Mouse (Mus musculus) hindbrain, postnatal 0 days (tissue): ENCODE measurements around the gene Skap2. TPM values are rescaled to one million over a fixed set of nuclear protein-coding genes. Genes with fewer than 3 reads are reported as not detected.

Source experiments
- ATAC-seq: fragments of 200-750 bp; cut with Nextera tagmentation; 2 replicates; pipeline ENCODE4 v1.8.0; 2017; ENCODE audit warnings: mild to moderate bottlenecking, moderate TSS enrichment, moderate library complexity
- DNase-seq: peaks from one replicate; pipeline ENCODE4 v3.0.0-alpha.2; 2015; ENCODE audit warnings: low spot score
- H3K27ac ChIP-seq: fragments of 300-500 bp; sonication (generic); 2 replicates; pipeline ENCODE4 v1.5.1; 2014; ENCODE audit warnings: mild to moderate bottlenecking
- H3K27me3 ChIP-seq: fragments of 300-500 bp; sonication (generic); 2 replicates; pipeline ENCODE4 v1.6.1; 2014; ENCODE audit warnings: low read length, mixed read lengths; ENCODE audit not compliant: insufficient read depth
- H3K36me3 ChIP-seq: fragments of 300-500 bp; sonication (generic); 2 replicates; pipeline ENCODE4 v1.6.1; 2014; ENCODE audit warnings: low read length, mixed read lengths; ENCODE audit not compliant: insufficient read depth
- H3K4me1 ChIP-seq: fragments of 300-500 bp; sonication (generic); 2 replicates; pipeline ENCODE4 v1.6.1; 2014; ENCODE audit warnings: antibody characterized with exemption, low read length, mixed read lengths; ENCODE audit not compliant: insufficient read depth
- H3K4me2 ChIP-seq: fragments of 300-500 bp; sonication (generic); 2 replicates; pipeline ENCODE4 v1.6.1; 2014; ENCODE audit warnings: low read depth, mild to moderate bottlenecking, low read length, moderate library complexity, mixed read lengths
- H3K4me3 ChIP-seq: fragments of 300-500 bp; sonication (generic); 2 replicates; pipeline ENCODE4 v1.5.1; 2014; ENCODE audit warnings: low read length
- H3K9ac ChIP-seq: fragments of 300-500 bp; sonication (generic); replicated peaks from 2 replicates; pipeline ENCODE4 v1.6.1; 2014; ENCODE audit warnings: mild to moderate bottlenecking, low read length, moderate library complexity, mixed read lengths
- H3K9me3 ChIP-seq: fragments of 300-500 bp; sonication (generic); 2 replicates; pipeline ENCODE4 v1.6.1; 2016; ENCODE audit warnings: low read length, mixed read lengths
- CTCF ChIP-seq: IDR thresholded peaks from 2 replicates; pipeline ENCODE4 v1.5.1; 2016; ENCODE audit warnings: antibody characterized with exemption, control low read depth, low read depth
- WGBS: fragments of 180-500 bp; shearing (Covaris S2); extraction: QIAGEN DNeasy Blood & Tissue Kit; methylation state at CpG from one replicate; pipeline ENCODE4 v1.1.7; 2014; 5-methylcytosine and 5-hydroxymethylcytosine counted together
- polyA plus RNA-seq: library from polyadenylated mRNA; unstranded; fragments of >200 nt; fragmentation: Nextera tagmentation; extraction: Ambion mirVana; gene quantifications from 2 replicates; pipeline ENCODE4 v1.2.1, GENCODE M21; 2015
- total RNA-seq: library from RNA; depleted of rRNA; stranded (reverse); fragments of >200 nt; gene quantifications from 2 replicates; pipeline ENCODE4 v1.2.3, GENCODE M21; 2014

Gene Skap2
- total and polyA plus RNA-seq, 2 experiments from 2014 or later = 11.1 to 28.1 TPM

GRCm38 (mm10) chr6:51871135-51871534 is 141.2 kb downstream of the Skap2 start:
- ATAC-seq = no peak
- 9% methylated on average over 1 of the region's 1 CpGs for WGBS
- H3K4me1 ChIP-seq = no peaks in the 10 kb centered on the region
- H3K9ac ChIP-seq = no peak overlapping the region
- H3K9me3 ChIP-seq = no peaks in the 10 kb centered on the region
- H3K27ac ChIP-seq = no peak overlapping the region
- peak; percentile 72 for DNase-seq
- H3K4me2 ChIP-seq = no peak overlapping the region
- peak; percentile 74 for TF ChIP-seq CTCF
- H3K36me3 ChIP-seq = no peaks in the 10 kb centered on the region
- H3K4me3 ChIP-seq = no peak overlapping the region
- H3K27me3 ChIP-seq = no peaks in the 10 kb centered on the region

DNA sequence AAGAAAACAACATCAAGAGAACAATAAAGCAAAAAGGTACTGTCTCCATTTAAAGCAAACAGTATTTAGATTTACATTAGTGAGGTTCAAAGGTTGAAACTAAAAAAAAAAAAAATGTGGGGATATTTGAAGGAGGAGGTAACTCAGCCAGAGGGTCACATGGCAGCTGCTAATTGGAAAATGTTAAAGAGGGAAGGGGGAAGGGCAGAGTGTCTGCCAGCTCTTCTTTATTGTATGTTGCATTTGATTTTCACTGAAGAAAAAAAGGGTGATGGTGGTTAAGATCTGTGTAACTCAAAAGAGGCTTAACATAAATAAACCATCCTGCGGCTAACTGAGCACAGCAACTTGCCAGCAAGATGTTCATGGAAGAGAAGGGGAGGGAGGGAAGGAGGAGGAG is 142.1 kb downstream of the Skap2 start:
- no peak for ATAC-seq
- no peaks in the 10 kb centered on the region for H3K27me3 ChIP-seq
- no peak for TF ChIP-seq CTCF
- H3K9ac ChIP-seq = no peak overlapping the region
- H3K4me1 ChIP-seq = no peaks in the 10 kb centered on the region
- H3K4me2 ChIP-seq = no peak overlapping the region
- no peak overlapping the region for H3K27ac ChIP-seq
- 70% methylated on average over 1 of the region's 1 CpGs for WGBS
- H3K36me3 ChIP-seq = no peaks in the 10 kb centered on the region
- no peaks in the 10 kb centered on the region for H3K9me3 ChIP-seq
- no peak for DNase-seq
- no peak overlapping the region for H3K4me3 ChIP-seq

DNA sequence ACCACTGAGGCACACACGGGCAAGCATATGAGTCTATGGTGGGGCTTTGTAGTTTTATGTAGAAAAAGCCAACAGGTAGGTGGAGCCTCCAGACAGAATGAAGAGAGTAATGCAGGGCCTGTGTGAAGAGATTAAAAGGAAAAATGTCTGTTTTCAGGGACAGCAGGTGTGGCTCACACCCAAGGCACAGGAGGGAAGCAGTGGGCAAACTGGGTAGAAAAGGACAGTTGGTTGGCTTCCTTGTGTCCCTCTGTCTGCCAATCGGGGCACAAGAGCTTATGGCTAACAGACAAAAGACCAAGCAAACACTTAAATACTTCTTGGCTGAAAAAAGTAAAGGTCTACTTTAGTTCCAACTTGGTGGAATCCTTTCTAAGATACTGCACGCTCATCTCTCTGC is 145.8 kb downstream of the Skap2 start:
- no peak overlapping the region for H3K27ac ChIP-seq
- TF ChIP-seq CTCF = no peak
- 69% methylated on average over 3 of the region's 3 CpGs for WGBS
- H3K9me3 ChIP-seq = no peaks in the 10 kb centered on the region
- H3K4me3 ChIP-seq = no peak overlapping the region
- H3K36me3 ChIP-seq = no peaks in the 10 kb centered on the region
- H3K27me3 ChIP-seq = no peaks in the 10 kb centered on the region
- ATAC-seq = no peak
- H3K4me1 ChIP-seq = no peaks in the 10 kb centered on the region
- H3K4me2 ChIP-seq = no peak overlapping the region
- no peak for DNase-seq
- no peak overlapping the region for H3K9ac ChIP-seq

- no peak for ATAC-seq
- Histone ChIP-seq H3K27me3 (no peaks in the 10 kb centered on the region), H3K36me3 (no peaks in the 10 kb centered on the region), H3K9me3 (no peaks in the 10 kb centered on the region), H3K4me2 (no peak overlapping the region), H3K4me1 (no peaks in the 10 kb centered on the region), H3K4me3 (no peak overlapping the region), H3K9ac (no peak overlapping the region), H3K27ac (no peak overlapping the region)
- no peak for DNase-seq
- WGBS = 69% methylated on average over 4 of the region's 4 CpGs
- no peak for TF ChIP-seq CTCF
Observed at GRCm38 (mm10) chr6:51863508-51863907, 148.8 kb downstream of the Skap2 start.

- Histone ChIP-seq H3K9me3 (no peaks in the 10 kb centered on the region), H3K4me1 (no peaks in the 10 kb centered on the region; the same call in 1 of the 2 replicates), H3K27ac (no peak overlapping the region), H3K9ac (no peak overlapping the region), H3K4me3 (no peak overlapping the region), H3K27me3 (no peaks in the 10 kb centered on the region), H3K36me3 (no peaks in the 10 kb centered on the region), H3K4me2 (no peak overlapping the region)
- no peak for DNase-seq
- WGBS = 25% methylated on average over 8 of the region's 8 CpGs
- no peak for TF ChIP-seq CTCF
- no peak for ATAC-seq
Observed at GRCm38 (mm10) chr6:51860300-51860699, 152.0 kb downstream of the Skap2 start.

DNA sequence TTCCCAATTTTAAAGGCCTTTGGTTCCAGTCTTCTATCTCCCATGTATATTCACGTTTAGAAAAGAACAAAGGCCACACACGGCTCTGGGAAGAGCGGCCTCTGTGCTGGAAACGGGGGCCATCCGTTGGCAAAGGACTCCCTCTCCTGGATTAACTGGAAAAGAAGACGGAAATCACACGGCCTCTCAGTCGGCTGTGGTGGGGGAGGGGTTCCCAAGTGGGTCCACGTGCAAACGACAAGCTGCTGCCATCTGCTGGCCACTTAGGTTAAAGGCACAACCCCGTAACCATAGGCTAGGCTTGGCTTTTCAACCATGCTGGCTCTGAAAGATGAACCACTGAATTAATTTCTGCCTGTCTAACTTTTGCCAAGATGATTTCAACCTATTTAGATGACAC is 154.5 kb downstream of the Skap2 start:
- under 1% methylated on average over 11 of the region's 11 CpGs for WGBS
- H3K4me2 ChIP-seq = no peak overlapping the region
- no peaks in the 10 kb centered on the region for H3K9me3 ChIP-seq
- H3K9ac ChIP-seq = no peak overlapping the region
- ATAC-seq (peak; percentile 97), DNase-seq (peak; percentile 99)
- no peaks in the 10 kb centered on the region for H3K27me3 ChIP-seq
- H3K4me3 ChIP-seq = no peak overlapping the region
- H3K36me3 ChIP-seq = no peaks in the 10 kb centered on the region
- H3K27ac ChIP-seq = no peak overlapping the region
- H3K4me1 ChIP-seq = no peaks in the 10 kb centered on the region; the same call in 1 of the 2 replicates
- TF ChIP-seq CTCF = peak; percentile 99

DNA sequence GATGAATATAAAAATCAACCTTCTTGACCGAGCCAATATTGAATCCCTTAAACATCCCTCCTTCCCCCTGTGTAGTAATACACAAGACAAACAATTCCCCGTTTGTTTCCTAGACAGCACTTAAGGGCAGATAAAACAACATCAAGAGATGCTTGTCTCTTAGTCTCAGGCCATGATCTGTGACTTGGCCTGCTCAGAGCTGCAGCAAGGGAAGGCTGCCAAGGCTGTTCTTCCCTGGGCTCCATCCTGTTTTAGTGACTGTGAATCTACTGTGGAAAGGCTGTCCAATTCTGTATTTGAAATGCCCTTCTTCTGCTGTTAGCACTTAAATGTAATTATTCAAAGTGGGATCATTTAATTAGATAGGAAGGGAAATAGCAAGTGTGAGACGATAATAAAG is 159.1 kb downstream of the Skap2 start:
- H3K27ac ChIP-seq = peak overlapping the region; percentile 17; the same call in 1 of the 2 replicates
- H3K36me3 ChIP-seq = no peaks in the 10 kb centered on the region
- no peaks in the 10 kb centered on the region for H3K9me3 ChIP-seq
- H3K27me3 ChIP-seq = no peaks in the 10 kb centered on the region
- H3K4me2 ChIP-seq = no peak overlapping the region
- WGBS = 53% methylated on average over 3 of the region's 3 CpGs
- ATAC-seq (no peak), DNase-seq (no peak)
- no peak overlapping the region for H3K4me3 ChIP-seq
- TF ChIP-seq CTCF = no peak
- no peaks in the 10 kb centered on the region; the same call in 1 of the 2 replicates for H3K4me1 ChIP-seq
- H3K9ac ChIP-seq = no peak overlapping the region
